Mouse (Mus musculus) olfactory bulb, adult 2 months (tissue): ENCODE data around the gene Gsg1l.

Experiments
- CTCF ChIP-seq: fragments of 200-500 bp; IDR thresholded peaks from 2 replicates; pipeline ENCODE4 v1.5.1; 2012; ENCODE audit warnings: low read depth, mild to moderate bottlenecking, low read length, moderate library complexity; ENCODE audit not compliant: insufficient read depth
- POLR2A ChIP-seq: fragments of 200-500 bp; IDR thresholded peaks from 2 replicates; pipeline ENCODE4 v1.6.1; 2012; ENCODE audit warnings: mild to moderate bottlenecking, low read depth, low read length, moderate library complexity; ENCODE audit not compliant: insufficient read depth

DNA sequence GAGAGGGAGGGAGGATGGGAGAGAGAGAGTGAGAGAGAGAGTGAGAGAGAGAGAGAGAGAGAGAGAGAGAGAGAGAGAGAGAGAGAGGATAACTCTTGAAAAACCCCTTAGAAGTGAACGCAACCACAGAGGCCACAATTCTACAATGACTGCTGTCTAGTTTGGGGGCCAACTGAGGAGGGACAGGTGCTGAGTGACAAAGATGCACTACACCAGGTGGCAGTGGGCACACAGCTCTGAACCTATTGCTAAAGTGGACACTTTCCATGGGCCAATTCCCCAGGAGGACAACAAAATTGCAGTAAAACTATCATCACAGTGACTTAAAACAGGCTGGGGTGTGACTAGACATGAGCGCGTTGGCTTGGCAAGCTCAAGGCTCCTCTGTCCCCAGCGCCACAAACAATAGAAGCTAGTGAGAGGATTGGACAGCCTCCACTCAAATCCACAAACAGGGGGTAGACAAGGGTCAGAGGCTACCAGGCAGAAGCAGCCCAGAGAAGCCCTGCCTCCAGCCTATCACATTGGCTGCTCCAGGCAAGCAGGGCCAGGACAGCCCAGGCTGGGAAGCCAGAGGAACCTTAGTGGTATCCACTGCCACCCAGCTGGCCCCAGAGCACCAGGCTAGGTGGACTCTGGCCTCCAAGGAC, 73.9 kb downstream of the Gsg1l start:
- TF ChIP-seq CTCF: no peak
- TF ChIP-seq POLR2A: no peak
